Mouse (Mus musculus) lung, adult 10 weeks (tissue): ENCODE data around the gene Mrpl23. TPM values are rescaled to one million over a fixed set of nuclear protein-coding genes. Genes with fewer than 3 reads are reported as not detected.

ENCODE experiments used
- polyA plus RNA-seq: library from polyadenylated mRNA; stranded (reverse); fragments of 350-450 nt; fragmentation: Illumina TruSeq; extraction: RNeasy Lipid Tissue Mini Kit (QIAGEN cat#74804); gene quantifications from one replicate; pipeline ENCODE4 v1.2.3, GENCODE M21; 2014; ENCODE audit warnings: low read depth, low replicate concordance; ENCODE audit not compliant: insufficient read depth

The Mrpl23 gene
- 59.7 TPM for polyA plus RNA-seq

DNA sequence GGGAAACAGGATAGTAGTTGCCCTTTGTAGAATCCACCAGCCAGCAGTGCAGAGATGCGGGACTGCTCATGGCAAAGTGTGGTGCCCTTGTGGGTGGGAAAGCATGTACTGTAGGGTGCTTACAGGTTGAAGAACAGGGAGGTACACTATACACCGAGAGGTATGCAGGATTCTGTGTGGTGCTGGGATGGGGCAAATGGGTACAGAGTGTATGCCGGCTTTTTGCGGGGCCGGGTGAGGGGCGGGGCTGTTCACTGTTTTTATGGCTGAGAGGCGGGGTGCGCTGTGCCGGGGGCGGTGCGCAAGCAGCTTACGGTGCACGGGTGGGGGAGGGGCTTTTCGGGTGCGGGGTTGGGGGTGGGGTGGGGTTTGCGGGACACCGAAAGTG, at the start of gene Mrpl23:
Gene Mrpl23 (plus strand): TSS at position 16 of the 388 bp plus-strand sequence.

DNA sequence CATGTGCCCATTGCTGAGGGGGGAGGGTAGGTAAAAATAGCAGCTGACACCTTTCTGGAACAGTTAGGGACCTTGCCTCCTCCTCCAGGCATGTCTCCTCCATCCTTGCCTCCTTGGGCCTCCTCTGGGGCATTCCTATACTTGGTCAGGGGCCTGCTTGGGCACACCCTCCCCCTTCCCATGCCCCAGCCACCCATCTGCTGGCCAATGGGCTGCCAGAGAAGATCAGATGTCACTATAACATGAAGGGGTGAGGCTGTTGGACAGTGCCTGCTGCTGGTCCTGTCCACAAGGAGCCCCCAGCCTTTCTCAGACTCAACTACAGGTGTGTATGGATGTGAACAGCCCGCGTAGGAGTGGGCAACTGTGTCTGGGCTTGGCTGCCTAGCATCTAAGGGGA, 33.9 kb upstream of the Mrpl23 start, which contains the start of gene Tnnt3:
Gene Tnnt3 (plus strand): TSS at position 262 of the 400 bp plus-strand sequence.

Other genes starting within 250 kb of the Mrpl23 start
- not detected for gene Krtap5-1, start 235.6 kb upstream of the Mrpl23 start, polyA plus RNA-seq
- gene Krtap5-4, start 229.1 kb upstream of the Mrpl23 start, polyA plus RNA-seq: not detected
- 17.5 TPM for gene Ifitm10, start 158.9 kb upstream of the Mrpl23 start, polyA plus RNA-seq
- gene Gm49369, start 150.0 kb upstream of the Mrpl23 start, polyA plus RNA-seq: not detected
- 568 TPM for gene Ctsd, start 144.6 kb upstream of the Mrpl23 start, polyA plus RNA-seq
- gene Syt8, start 97.8 kb upstream of the Mrpl23 start, polyA plus RNA-seq: not detected
- 10.7 TPM for gene Tnni2, start 90.9 kb upstream of the Mrpl23 start, polyA plus RNA-seq
- gene Lsp1, start 71.9 kb upstream of the Mrpl23 start, polyA plus RNA-seq: 157 TPM
- gene Tnnt3, start 33.9 kb upstream of the Mrpl23 start, polyA plus RNA-seq: 7.4 TPM
- gene Igf2, start 134.1 kb downstream of the Mrpl23 start, polyA plus RNA-seq: 9.0 TPM
- gene Gm49394, start 137.3 kb downstream of the Mrpl23 start, polyA plus RNA-seq: not detected
- not detected for gene Ins2, start 210.7 kb downstream of the Mrpl23 start, polyA plus RNA-seq